Mouse (Mus musculus) c-Kit-positive CD71-negative TER-119-negative erythroid progenitor cells, embryonic 14.5 days (primary cell): ENCODE measurements around the gene Gtf3c3.

ENCODE experiments used
- DNase-seq: peaks from one replicate; pipeline ENCODE4 v3.0.0-alpha.2; 2013; ENCODE audit warnings: low read depth

The Gtf3c3 gene

DNA sequence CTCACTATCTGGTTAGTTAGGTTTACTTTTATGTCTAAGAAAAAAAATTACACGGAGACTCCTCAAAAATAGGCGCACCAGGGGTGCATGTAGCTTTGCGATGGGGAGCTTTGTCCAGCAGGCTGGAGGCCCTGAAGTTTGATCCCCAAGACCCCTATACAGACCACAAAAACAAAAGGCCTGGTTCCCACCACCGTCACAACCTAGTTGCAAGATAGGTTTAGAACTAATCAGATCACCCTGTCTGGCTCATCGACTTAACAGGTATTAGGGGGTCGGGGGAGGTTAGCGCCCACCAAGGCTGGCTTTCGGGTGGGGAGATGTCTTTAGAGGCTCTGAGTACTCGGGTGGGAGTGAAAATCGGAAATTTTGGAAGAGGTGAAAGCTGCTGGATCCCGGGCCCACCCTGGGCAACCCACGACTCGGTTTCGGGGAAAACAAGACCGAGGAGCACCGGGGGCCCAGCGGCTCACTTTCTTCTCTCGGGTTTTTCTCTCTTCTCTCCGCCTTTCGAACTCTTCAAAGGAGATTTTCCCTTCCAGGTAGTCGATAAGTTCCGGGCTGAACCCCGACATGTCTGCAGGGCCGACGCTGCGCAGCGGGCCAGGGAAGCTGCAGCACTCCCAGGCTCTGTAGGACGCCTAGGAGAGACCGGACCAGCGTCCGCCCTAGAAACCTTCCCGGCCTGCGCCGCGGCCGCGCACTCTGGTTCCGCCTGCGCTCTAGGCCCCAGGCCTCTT, at the start of gene Gtf3c3:
TSS of gene Gtf3c3 (minus strand) at position 632 of the 740 bp plus-strand sequence.
- DNase-seq, result peak; percentile 50

DNA sequence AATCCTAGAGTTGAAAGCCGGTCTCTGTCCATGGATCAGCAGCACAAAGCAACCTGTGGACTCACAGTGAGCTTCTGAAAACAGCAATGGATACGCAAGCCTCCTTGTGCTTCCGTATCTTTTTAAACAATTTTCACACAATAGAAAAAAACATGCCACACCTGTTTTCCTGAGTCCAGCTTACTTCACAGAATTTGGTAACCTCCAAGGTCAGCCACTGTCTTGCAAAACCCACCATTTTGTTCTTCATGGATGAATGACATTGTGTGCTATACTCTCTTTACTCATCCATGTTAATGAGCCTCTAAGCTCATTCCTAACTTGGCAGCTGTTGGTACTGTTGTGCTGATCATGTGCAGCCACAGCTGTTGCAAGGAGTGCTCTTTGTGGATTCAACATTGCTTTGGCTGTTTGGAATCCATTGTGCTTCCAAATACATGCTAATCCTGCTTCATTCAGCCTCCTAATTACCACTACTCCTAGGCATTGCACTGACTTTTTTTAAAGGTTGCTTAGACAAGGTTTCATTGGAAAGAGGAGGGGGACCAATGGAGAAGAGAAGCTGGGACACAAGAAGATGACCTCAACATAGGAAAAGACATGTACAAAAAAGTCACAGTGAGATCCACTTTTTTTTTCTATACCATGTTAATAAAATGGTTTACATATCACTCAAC, 46.1 kb upstream of the Gtf3c3 start:
- DNase-seq, result no peak

GRCm38 (mm10) chr1:54480491-54480890, 41.7 kb upstream of the Gtf3c3 start:
- no peak for DNase-seq

GRCm38 (mm10) chr1:54468662-54469061, 29.9 kb upstream of the Gtf3c3 start:
- no peak for DNase-seq

DNA sequence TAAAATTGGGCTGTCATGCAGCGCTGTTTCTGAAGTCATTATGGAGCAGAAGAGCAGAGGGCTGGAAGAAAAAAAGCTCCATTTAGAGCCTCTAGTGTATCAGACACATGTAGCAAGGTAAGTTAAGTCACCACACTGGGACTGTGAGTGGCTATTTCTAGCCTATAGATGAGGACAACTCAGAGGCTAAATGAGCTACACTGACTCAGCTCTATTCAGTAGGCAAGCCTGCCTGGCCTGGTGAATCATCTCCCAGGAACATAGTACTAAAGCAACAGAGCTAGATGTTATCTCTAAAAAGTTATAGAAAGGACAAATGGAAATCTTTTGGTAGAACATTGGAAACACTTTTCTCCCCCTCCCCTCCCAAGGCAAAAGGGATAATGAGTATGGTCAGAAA, 28.6 kb upstream of the Gtf3c3 start:
- no peak for DNase-seq

- no peak for DNase-seq
Measured at GRCm38 (mm10) chr1:54452116-54452515, 13.3 kb upstream of the Gtf3c3 start.

- DNase-seq, result no peak
Measured at GRCm38 (mm10) chr1:54448833-54449232, 10.1 kb upstream of the Gtf3c3 start.

DNA sequence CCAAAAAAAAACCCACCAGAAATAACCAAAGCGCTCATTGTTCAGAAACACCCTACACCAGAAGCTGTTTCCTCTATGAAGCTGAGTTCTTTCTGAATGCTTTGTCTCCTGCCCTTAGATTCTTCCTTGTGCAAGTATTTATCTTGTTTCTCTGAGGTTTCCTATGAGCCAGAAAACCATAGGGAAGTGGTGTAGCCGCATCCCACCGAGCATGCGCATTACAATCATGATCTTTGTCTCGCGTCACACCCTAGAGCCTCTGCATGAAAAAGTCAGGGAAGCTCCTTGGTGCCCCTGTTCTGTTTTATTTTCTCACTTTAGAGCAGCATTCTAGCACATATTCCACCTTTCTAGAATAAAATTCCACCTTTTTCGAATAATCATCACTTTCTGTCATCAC, 4.9 kb upstream of the Gtf3c3 start:
- DNase-seq, result peak; percentile 39

GRCm38 (mm10) chr1:54439080-54439476, 307 bp upstream of the Gtf3c3 start:
- no peak for DNase-seq

GRCm38 (mm10) chr1:54422195-54422750, 16.5 kb downstream of the Gtf3c3 start:
- DNase-seq, result no peak

GRCm38 (mm10) chr1:54421670-54422069, 17.1 kb downstream of the Gtf3c3 start:
- no peak for DNase-seq

DNA sequence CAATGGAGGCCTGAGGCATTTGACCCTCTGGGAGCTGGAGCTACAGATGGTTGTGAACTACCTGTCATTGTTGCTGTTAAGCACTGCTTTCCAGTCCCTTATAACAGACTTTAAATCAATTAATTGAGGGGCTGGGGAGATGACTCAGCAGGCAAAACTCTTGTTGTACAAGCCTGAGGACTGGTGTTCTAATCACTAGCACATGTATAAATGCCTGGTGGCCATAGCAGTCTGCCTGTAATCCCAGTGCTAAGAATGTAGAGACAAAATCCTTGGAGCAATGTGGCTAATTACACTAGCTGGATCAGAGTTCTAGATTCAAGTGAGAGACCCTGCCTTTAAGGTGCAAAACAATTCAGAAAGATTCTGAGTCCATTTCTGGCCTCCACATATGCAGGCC, 36.0 kb downstream of the Gtf3c3 start:
- DNase-seq, result no peak

GRCm38 (mm10) chr1:54384221-54384620, 54.5 kb downstream of the Gtf3c3 start:
- DNase-seq, result no peak

DNA sequence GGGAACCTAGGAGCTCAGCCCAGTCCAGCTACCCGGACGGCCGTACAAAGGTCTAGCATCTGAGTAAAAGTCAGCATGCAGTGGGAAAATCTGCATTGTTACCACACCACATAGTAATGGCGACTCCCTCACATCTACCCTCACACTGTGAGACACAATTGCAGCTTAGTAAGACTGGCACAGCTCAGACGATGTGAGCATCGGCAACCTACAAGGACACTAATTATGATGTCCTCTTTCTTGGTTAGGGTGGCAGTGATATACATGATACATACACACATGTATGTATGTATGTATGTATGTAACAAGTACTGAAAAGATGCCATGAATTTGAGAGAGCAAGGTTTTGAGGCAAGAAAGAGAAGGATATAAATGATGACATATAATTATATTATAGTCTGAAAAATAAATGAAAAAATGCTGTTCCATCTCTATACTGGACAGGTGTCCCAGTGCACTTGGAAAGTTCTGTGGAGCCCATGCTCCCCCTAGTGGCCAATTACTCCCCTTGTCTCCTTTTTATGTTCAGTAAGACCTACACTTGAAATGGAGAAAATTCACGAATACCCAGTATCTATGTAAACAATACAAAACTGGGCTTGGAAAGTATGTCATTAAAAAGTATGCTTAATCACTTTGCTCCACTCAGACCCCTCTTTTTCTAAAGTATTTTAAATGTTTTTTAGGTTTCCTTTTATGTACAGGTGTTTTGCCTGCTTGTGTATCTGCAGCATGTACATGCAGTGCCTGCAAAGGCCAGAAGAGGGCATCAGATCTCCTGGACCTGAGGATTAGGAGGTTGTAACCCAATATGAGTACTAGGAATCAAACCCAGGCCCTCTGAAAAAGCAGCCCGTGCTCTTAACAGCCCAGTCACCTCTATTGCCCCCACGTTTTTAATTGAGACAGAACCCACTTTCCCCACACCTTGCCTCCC, 57.5 kb downstream of the Gtf3c3 start:
- peak; percentile 54 for DNase-seq

DNA sequence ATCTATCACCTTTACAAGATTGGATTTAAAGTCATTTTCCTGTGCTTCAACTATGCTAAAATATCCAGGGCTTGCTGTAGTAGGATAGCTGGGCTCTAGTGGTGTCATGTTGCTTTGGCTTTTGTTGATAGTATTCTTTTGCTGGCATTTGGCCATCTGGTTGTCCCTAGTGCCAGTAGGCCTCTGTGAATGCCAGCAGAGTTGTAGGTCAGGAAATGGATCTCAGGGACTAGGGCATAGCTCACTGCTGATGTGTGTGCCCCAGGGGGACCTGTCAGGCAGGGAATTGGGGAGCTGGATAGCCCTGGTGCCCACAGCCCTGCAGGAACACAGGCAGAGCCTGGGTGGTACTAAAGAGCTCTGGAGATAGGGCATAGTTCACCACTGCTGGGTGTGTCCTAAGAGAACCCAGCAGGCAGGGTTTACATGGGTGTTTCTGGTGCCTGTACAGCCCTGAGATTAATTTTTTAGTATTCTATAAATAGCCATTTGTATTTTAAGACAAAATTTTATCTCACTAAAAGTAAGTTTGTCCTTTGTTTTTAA, 61.2 kb downstream of the Gtf3c3 start:
- no peak for DNase-seq

DNA sequence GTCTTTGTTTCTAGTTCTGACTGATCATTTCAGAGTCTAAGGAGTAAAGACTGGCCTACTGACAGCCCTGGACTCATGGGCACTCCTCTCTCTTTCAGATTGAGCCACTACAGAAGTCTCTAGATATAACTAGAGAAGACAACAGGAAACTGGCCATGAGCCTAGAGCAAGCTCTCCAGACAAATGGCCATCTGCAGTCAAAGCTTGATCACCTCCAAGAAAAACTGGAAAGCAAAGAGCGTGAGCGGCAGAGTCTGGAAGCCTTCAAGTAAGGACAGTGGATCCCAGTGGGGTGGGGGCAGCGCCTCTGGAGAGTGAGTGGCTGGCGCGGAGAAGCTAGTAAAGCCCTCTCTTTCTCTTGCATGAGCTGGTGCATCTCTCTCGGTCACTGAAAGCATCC, 82.2 kb downstream of the Gtf3c3 start:
- DNase-seq, result no peak

GRCm38 (mm10) chr1:54355485-54355884, 83.3 kb downstream of the Gtf3c3 start:
- no peak for DNase-seq

DNA sequence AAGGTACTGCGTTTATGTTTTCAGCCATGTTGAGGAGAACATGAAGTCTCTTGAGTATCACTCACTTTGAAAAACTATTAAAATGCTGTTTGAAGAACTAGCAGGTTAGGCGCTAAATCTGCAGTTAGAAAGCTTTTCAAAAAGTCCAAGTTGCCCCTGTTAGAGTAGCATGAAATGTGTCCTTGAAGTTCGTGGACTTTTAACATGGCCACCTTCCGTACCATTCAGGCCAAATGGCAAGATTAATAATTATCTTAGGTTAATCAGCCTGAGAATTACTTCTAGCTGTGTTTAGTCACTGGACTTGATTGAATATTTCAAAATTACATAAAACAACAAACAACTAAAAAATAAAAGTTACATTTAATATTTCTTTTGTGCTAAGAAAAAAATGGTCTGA, 84.0 kb downstream of the Gtf3c3 start:
- DNase-seq, result no peak
